Mouse (Mus musculus): Measurements from ENCODE around the gene Poln.

- no peak for TF ChIP-seq CTCF (IDR thresholded peaks at IDR 0.05; ENCODE audit: low read depth)
- TF ChIP-seq EP300 (IDR thresholded peaks at IDR 0.05; ENCODE audit: low read depth), result no peak
These were observed 27.2 kb upstream of the Poln start for GRCm38 (mm10) chr5:34196423-34196822.

Data from liver, embryonic 14.5 days (tissue).